Mouse (Mus musculus): ENCODE data around the gene Arid1b.

The Arid1b gene

GRCm38 (mm10) chr17:5187546-5187945 is 193.4 kb downstream of the Arid1b start:
- in situ Hi-C loops (cut with MseI, MboI): no loop called here

DNA sequence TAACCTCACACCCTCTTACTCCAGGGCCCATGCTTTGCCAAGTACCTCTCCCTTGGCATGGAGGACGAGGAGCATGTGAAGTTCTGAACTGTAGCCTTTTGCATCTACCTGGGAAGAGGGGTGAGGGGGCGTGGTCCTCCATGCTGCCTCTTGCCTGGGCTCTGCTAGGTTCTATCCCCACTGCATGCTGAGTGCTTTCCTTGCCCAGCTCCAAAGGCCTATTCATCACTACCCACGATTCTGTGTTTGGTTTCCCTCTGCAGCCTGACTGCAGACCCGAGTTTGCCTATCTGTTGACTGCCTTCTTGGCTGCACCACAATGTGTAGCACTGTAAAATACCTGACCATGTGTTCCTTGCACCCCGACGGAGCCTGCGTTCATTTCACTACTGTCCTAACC is 194.3 kb downstream of the Arid1b start:
- in situ Hi-C loops (cut with MseI, MboI): no loop called here

DNA sequence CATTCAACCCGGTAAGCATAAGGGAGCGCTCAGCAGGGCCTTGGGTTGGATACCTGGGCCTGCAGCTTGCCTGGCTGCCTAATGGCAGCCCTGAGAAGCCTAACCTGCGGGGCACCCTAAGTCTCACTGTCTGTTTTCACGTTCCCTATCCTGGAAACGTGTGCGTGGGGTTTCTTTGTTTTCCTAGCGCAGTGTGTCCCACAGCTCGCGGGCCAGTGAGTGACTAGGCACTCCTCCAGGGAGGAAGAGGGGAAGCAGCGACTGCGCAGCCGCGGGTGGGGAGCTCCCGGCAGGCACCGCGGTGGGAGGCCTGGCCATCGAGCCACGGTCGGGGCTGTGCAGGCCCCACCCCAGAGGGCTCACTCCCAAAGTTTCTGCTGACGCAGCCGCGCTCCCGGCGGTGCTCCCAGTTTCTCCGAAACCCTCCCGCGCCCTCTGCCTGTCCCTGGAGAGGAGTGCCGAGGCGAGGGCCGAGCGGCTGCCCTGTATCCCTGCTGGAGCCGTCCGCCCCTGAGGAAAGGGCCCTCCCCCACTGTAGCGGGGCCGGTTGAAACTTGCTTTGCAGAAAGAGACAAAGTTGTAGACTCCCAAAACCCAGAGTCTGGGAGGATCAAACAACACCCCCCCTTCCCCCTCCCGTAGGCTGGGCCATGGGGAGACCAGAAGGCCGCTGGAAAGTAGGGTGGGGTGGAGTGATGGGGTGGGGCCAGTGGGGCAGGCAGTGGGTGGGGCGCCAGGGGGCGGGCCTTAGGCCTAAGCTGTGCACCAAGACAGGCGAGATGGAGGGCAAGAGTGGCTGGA is 195.6 kb downstream of the Arid1b start:
- in situ Hi-C loops (cut with MseI, MboI): no loop called here

DNA sequence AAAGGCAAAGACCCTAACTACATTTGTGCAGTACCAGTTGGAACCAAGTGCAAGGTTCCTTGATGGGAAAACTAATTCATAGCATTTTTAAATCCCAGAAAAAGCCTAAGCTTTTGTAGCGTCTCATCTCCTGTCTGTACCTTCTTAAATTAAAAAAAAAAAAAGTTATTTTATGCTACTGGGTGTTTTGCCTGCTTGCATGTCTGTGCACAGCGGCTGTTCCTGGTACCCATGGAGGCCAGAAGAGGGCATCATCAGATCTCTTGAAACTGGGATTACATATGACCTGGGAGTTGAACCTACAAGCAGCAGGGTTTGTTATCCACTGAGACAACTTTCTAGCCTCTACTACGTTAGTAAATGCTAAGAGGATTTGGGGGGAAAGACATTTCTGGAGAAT is 196.2 kb downstream of the Arid1b start:
- in situ Hi-C loops (cut with MseI, MboI): no loop called here

DNA sequence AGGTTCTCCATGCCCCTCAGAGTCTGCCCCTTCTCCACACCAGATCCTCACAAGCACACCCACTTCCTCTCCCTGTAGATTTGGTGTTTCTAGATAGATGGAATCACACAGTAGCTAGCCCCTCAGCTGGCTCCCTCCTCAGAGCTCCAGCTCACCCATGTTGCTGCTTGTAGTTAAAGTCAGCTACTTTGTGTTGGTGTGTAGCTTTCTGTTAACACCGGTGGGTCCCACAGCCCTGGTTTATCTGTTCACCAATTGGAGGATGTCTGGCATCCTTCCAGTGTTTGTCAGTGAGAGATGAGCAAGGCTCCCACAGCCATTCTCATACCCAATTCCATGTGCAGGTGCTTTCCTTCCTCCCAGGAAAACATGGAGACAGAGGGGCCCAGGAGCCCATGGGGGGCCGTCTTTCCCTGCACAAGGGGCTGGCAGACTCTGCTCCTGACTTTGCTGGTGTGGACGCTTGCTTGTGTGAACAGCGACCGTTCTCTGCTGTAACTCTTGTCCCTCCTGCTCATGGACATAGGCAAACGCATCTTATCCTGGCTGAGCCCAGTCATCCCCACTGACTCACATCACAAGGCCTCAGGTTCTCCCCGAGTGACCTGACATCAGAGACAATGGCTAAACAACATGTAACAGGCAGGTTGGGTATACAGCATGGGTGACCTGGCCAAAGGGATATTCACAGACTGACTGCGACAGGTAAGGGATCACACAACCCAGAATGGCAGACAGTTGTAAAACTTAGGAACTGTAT is 200.2 kb downstream of the Arid1b start:
- in situ Hi-C loops (cut with MseI, MboI): no loop called here

DNA sequence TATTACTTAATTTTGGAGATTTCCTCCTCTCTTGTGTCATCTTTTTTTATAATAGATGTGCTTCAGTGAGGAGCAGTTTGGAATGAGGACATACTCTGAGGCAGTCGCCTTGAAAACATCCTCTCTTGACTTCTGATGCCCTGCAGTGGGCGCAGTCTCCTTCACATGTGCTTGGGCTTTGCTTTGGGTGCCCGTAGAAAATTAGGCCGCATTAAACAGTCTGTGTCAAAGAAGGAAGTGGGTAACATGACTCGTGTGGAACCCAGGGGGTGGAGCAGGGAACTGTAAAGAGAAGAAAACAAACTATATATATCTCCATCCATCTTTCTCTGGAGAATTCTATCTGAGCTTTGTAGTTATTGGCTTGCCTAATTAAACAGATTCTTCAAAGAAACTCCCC is 201.3 kb downstream of the Arid1b start:
- in situ Hi-C loops (cut with MseI, MboI): no loop called here

- in situ Hi-C loops (cut with MseI, MboI): no loop called here
Observed at GRCm38 (mm10) chr17:5196005-5196404, 201.9 kb downstream of the Arid1b start.

GRCm38 (mm10) chr17:5196508-5196907 is 202.4 kb downstream of the Arid1b start:
- in situ Hi-C loops (cut with MseI, MboI): no loop called here

DNA sequence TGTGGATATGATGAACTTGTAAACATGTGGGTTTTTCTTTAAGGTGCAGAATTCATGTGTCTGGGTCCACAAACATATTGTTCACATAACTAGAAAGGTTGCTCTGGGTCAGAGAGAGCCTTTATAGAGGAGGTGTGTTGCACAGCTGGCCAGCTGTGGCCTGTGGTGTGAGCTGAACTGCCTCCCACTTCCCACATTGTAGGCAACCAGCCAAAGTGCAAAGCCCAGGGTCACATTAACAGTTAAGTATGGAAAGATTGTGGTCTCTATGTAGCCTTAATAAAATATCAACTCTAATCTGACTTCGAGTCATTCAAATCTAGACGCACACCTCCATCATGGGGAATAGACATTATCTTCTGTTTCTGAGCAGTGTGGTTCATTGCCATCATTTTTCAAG is 203.0 kb downstream of the Arid1b start:
- in situ Hi-C loops (cut with MseI, MboI): no loop called here

DNA sequence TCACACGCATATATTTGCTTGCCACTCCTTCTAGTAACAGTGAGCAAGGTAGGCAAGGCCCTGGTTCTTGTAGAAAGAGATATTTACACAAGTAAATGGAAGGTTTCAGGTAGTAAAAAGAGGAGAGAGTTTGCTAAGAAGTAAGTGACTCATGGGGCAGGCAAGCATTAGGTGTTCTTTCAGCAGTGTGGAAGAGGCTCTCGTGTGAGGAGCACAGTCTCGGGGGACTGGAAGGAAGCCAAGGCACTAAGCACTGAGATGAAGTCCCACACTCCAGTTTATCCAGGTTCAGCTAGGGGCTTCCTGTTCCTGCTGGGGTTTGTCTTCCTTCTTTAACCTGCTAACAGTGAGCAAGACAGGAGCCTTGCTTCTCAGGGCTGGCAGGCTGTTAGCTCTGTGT is 203.6 kb downstream of the Arid1b start:
- in situ Hi-C loops (cut with MseI, MboI): no loop called here

- in situ Hi-C loops (cut with MseI, MboI): no loop called here
Observed at GRCm38 (mm10) chr17:5198252-5198651, 204.1 kb downstream of the Arid1b start.

- in situ Hi-C loops (cut with MseI, MboI): no loop called here
Observed at GRCm38 (mm10) chr17:5198811-5199210, 204.7 kb downstream of the Arid1b start.

- in situ Hi-C loops (cut with MseI, MboI): no loop called here
Observed at GRCm38 (mm10) chr17:5200638-5201037, 206.5 kb downstream of the Arid1b start.

GRCm38 (mm10) chr17:5201859-5202598 is 207.9 kb downstream of the Arid1b start:
- in situ Hi-C loops (cut with MseI, MboI): no loop called here

GRCm38 (mm10) chr17:5202756-5203155 is 208.6 kb downstream of the Arid1b start:
- in situ Hi-C loops (cut with MseI, MboI): no loop called here

DNA sequence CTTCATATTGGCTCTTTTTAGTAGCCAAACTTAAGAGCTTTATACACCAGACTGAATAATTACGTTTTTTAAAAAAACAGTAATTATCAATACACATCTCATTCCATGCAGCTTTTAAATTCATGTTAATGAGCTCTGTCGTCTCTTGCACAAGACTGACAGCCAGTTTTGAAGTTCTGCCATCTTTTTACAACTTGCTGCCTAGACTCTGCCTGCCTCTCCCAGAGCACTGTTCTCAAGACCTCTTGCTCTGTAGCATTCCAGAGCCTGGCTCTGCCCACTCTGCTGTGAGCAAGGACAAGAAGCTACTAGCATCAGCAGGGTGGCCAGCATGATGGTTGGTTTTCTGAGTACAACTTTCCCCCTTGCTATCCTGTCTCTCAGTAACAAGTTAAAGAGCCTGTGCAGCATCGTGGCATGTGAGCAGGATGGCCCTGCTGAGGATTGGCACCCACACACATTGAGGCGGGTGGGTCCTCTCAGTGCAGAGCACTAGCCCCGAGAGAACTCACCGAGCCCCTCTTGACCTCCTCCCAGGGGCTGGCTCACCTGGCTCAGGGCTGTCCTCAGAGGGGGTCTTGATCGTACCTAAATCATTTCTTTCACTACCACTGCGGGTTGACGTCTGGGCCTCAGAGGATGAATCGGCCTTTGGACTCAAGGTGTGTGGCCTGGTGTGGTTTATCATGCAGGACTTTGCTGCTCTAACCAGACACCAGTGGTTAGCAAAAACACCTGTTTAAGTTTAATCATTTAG is 209.4 kb downstream of the Arid1b start:
- in situ Hi-C loops (cut with MseI, MboI): no loop called here

GRCm38 (mm10) chr17:5204103-5204665 is 210.1 kb downstream of the Arid1b start:
- in situ Hi-C loops (cut with MseI, MboI): no loop called here

DNA sequence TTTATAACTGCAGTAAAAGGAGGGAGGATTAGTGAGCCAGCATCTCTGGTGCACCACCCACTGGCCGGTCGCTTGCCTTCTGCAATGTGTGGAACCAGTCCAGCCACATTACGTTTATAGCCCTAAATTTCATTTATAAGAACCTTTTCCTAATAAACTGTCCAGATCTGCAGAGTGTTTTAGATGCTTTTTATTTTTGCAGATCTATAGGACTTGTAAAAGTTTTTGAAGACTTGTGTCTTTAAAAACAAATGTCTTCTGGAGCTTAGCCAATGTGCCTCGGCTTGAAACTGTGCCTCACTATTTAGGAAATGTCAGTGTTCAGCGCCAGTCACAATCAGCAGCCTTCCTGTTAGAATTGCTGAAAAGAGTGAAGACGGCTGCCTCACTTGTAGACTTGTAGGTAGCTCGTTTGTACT is 211.0 kb downstream of the Arid1b start:
- in situ Hi-C loops (cut with MseI, MboI): no loop called here

DNA sequence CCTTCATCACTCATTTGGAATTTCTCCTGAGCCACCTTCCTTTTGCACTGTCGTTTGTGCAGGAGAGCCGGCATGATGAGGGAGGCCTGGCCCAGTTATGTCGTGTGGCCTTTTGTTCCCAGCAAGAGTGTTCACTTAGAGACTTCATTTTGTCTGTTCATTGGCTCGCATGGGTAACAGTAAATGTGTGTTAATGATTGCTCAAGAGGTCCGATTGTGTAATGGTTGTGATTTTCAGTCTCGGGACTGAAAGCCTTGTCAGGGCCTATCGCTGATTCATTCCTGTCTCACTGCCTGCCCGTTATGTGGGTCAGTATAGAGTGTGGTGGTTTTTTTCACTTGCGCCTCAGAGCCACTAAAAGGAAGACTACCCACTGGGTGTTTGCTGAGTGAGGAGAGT is 212.6 kb downstream of the Arid1b start:
- in situ Hi-C loops (cut with MseI, MboI): no loop called here

- in situ Hi-C loops (cut with MseI, MboI): no loop called here
Observed at GRCm38 (mm10) chr17:5207881-5208280, 213.7 kb downstream of the Arid1b start.

DNA sequence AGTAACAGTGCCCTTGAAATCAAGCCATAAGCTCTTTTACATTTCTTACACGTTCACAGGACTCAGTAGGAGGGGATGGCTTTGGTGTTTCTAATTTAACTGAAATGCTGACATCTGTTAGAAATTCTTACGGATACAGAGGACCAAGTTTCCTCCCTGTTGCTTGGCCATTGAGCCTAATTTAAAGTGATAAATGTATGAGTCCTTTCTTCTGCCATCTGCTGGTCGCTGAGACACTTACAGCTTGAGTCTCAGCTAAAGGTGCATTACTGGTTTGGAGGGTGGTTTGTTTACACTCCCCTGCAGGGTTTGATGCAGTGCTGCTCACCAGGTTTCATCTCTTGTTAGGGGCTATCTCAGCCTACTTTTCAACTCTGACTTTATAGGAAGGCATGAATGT is 214.2 kb downstream of the Arid1b start:
- in situ Hi-C loops (cut with MseI, MboI): no loop called here

Data from mouse trophoblast stem cell (cell line).